Mouse (Mus musculus): Measurements from ENCODE around the gene Ap1m2.
"Not testable (repeated sequence)": the region's sequence is repeated elsewhere in the genome, so short reads cannot be mapped to it uniquely, and the experiment has no call there.

Ap1m2 gene

GRCm38 (mm10) chr9:21324269-21324668, 12.1 kb upstream of the Ap1m2 start:
- no peak for DNase-seq

DNA sequence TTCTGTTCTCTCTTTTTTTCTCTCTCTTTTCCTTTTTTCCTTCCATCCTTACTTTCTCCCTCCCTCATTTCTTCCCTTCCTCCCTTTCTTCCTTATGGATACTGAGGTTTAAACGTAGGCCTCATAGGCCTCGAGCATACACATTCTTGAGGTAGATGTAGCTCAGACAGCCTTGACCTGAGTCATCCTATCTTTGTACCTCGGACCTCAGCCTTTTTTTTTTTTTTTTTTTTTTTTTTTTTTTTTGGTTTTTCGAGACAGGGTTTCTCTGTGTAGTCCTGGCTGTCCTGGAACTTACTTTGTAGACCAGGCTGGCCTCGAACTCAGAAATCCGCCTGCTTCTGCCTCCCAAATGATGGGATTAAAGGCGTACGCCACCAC, 10.8 kb upstream of the Ap1m2 start:
- DNase-seq: not testable (repeated sequence)

DNA sequence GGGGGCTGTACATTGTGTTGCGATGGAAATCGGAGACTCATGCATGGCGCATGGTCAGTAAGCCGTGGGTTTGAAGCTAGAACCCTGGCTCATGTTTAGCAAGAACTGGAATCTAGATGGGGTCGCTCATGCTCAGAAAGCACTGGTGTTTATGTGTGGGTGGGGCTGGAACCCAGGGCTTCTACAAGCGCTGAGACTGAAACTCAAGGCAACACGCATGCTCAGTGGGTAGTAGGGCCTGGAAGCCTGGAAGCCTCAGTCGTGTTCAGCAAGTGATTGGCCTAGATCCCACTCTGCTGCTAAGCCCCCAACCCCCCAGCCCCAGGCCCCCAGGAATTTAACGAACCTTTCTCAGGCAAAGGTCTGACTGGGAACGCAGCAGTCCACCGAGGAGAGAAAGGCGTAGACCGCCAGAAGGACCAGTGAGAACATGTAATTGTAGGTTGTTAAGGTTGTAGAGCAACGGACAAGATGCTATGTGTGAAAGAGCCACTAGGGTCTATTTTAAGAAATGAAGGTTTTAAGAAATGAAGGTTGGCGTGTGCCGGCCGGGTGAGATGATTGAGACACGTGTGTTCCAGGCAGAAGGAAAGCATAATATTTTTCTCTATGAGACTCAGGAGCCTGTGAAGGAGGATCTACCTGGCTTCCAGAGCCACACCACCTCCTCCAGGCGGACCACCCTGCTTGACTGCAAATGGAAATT, 10.2 kb upstream of the Ap1m2 start:
- peak; percentile 37 to 38 for DNase-seq

DNA sequence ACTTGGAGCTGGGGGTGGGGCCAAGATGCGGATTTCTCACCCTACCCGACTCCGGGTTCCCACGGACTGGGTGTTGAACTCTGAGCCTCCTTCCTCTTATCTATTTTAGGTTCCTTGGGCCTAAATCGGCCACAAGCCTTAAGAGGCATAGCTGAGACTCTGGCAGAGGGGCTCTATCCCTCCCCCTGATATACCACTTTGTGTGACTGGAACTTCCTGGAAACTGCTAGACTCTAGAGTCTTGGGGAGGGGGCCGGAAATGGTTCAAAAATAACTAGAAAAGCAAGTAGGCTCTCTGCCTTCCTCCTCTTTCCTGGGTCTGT, 9.3 kb upstream of the Ap1m2 start:
- DNase-seq: peak; percentile 72 to 74

- DNase-seq: peak; percentile 92 to 95
Observed at GRCm38 (mm10) chr9:21320619-21321512, 8.7 kb upstream of the Ap1m2 start, which contains the start of gene Slc44a2. TSS of gene Slc44a2 (plus strand) at chr9:21320698.

- DNase-seq: no peak
Observed at GRCm38 (mm10) chr9:21320280-21320618, 8.1 kb upstream of the Ap1m2 start.

GRCm38 (mm10) chr9:21319503-21319902, 7.4 kb upstream of the Ap1m2 start:
- no peak for DNase-seq

GRCm38 (mm10) chr9:21318792-21319191, 6.7 kb upstream of the Ap1m2 start:
- no peak for DNase-seq

GRCm38 (mm10) chr9:21316696-21317095, 4.6 kb upstream of the Ap1m2 start:
- DNase-seq: peak; percentile 20 to 29

GRCm38 (mm10) chr9:21315421-21315820, 3.3 kb upstream of the Ap1m2 start:
- no peak for DNase-seq

- DNase-seq: no peak
Observed at GRCm38 (mm10) chr9:21314367-21315140, 2.4 kb upstream of the Ap1m2 start.

- DNase-seq: peak; percentile 94 to 95
Observed at GRCm38 (mm10) chr9:21313394-21313793, 1.3 kb upstream of the Ap1m2 start.

GRCm38 (mm10) chr9:21311695-21312094, 442 bp downstream of the Ap1m2 start:
- DNase-seq: no peak

- DNase-seq: peak; percentile 57 to 58
Observed at GRCm38 (mm10) chr9:21309150-21309741, 2.9 kb downstream of the Ap1m2 start.

DNA sequence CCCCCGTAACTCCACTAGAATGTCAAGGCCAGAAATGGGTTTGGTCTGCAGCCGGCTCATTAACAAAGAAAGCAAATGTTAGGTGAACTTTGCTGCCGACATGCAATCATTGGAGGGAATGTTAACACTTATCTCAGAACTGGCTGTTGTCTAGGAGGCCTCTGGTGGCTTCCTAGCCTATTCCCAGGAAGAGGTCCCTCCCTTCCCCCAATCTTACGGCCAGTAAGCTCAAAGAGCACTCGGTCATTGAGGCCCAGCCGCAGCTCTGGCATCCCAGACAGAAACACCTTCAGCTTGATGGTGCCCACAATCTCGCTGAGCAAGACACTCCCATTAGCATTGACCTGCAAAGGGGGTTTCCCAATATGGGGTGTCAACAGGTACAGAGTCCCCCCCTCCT, 7.1 kb downstream of the Ap1m2 start:
- no peak for DNase-seq

DNA sequence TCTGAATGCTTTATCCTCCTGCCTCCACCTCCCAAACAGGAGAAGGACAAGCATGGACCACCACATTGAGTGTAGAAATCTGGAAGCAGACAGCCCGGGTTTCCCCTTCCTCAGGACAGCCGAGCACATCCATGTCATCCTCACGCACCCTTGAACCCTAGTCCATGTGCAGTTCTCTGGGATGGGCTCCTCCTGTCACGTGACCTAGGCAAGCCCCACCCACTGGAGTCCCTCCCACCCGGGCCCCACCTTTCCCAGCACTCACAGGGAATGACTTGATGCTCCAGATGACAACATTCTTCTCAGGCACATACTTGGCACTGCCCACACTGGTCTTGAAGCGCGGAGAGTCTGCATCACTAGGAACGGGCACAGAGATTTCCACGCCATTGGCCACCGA, 13.1 kb downstream of the Ap1m2 start:
- no peak for DNase-seq

DNA sequence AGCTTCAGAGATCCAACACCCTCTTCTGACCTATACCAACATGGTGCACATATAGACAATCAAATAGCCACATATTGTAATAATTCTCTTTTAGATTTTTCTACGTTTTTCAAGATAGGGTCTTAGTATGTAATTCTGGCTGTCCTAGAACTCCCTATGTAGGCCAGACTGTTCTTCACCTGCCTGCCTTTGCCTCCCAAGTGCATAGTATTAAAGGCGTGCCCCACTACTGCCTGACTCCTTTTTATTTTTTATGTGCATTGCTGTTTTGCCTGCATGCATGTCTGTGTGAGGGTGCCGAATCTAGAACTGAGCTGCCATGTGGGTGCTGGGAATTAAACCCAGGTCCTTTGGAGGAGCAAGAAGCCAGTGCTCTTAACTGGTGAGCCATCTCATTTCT, 19.9 kb downstream of the Ap1m2 start:
- DNase-seq: no peak

- not testable (repeated sequence) for DNase-seq
Observed at GRCm38 (mm10) chr9:21291868-21292267, 20.3 kb downstream of the Ap1m2 start.

DNA sequence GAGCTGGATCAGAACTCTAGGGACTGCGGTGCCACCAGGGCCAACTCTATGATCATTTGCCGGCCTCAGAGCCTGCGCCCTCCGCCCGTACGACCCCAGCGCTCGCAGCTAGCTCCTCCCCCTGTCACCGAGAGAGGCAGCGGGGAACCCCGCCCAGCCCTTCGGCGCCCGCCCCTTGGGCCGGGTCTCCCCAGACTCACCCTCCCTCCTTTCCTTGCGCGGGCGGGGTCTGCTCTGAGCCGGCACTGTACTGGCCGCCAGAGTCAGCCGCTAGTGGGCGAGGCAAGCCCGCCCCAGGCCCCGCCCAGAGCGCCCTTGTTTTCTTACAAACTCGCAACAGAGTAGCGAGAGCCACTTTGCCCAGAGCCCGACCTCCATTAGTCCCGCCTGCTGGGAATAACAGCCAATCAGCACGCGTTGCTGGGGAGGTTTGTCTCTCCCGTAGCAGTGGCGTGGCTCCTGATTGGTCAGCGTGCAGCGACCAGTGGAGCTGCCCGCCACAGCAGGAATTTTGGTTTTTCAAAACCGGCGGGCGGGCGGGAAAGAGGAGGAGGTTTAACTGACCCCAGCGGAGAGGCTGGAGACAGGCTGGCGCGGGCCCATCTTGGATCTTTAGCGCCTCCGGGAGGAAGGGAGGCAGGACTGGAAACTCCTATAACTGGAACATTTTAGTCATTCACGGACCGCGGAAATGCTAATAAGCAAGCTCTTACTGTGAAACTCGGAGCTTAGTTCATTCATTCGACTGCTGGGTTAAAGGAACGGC, 20.9 kb downstream of the Ap1m2 start, which contains the start of gene Cdkn2d:
Cdkn2d (minus strand) TSS at position 386 of the 766 bp plus-strand sequence.
- DNase-seq: peak; percentile 99 to 100

DNA sequence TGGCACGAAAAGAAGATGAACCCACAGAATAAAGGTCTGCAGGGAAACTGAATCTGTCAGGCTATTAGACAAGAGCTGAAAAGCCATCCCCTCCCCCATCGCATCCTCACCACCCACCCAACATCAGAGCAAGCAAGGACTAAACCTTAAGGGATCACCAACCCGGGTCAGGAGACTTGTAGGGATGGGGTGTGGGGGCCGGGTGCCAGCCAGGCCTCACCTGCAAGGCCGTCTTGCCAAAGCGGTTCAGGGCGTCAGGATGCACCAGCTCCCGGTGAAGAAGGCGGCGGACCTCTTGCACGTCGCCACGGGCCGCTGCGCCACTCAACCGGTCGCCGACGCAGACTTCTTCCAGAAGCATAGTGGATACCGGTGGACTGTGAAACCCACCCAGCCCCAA, 21.5 kb downstream of the Ap1m2 start:
- DNase-seq: peak in 1 of 2 experiments; percentile 52

GRCm38 (mm10) chr9:21289337-21289671, 22.8 kb downstream of the Ap1m2 start:
- DNase-seq: no peak
